Mouse (Mus musculus): Measurements from ENCODE around the gene Tmc8. TPM values are rescaled to one million over a fixed set of nuclear protein-coding genes. Genes with fewer than 3 reads are reported as not detected.
A peak's percentile ranks its signal among the peaks of the same experiment; 100 is the strongest.

Gene Tmc8
- polyA plus RNA-seq, 1 experiment = 104 TPM

DNA sequence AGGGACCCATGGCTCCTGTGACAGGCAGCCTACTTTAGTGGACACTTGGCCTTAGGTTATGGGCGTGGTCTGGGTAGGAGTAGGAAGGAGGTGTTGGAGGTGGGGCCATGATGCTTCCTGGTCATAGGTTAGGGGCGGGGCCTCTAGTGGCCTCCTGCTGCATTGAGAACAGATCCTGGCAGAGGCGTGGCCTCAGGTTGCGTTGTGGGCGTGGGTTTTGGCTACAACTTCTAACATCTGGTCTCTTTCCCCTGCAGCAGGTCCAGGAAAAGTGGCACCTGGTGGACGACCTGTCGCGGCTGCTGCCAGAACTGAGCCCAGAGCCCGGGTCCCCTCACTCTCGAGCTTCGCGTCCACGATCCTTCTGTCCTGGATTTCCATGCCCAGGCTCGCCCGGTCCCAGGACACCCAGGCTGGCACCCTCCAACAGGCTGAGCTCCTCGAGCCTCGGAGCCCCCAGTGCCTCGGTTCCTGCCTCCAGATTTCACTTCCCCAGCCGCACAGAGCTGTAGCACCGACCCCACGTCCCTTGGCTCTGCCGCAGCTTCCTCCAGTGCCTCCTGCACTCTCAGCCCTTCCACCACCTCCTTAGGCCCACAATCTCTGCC, 10.5 kb downstream of the Tmc8 start:
- H3K4me3 ChIP-seq (replicated peaks) = peak overlapping the region; percentile 65
- no peaks in the 10 kb centered on the region for H3K9me3 ChIP-seq
- TF ChIP-seq FLI1 (IDR thresholded peaks at IDR 0.05; ENCODE audit: low read length) (no peak), GATA1 (IDR thresholded peaks at IDR 0.05; ENCODE audit: borderline replicate concordance, low read length) (no peak)
- peaks cover 50% of the 10 kb centered on the region for H3K4me1 ChIP-seq
- H3K27me3 ChIP-seq (replicated peaks) = no peaks in the 10 kb centered on the region
- H3K36me3 ChIP-seq (replicated peaks; ENCODE audit: low read length) = peaks cover 54% of the 10 kb centered on the region

DNA sequence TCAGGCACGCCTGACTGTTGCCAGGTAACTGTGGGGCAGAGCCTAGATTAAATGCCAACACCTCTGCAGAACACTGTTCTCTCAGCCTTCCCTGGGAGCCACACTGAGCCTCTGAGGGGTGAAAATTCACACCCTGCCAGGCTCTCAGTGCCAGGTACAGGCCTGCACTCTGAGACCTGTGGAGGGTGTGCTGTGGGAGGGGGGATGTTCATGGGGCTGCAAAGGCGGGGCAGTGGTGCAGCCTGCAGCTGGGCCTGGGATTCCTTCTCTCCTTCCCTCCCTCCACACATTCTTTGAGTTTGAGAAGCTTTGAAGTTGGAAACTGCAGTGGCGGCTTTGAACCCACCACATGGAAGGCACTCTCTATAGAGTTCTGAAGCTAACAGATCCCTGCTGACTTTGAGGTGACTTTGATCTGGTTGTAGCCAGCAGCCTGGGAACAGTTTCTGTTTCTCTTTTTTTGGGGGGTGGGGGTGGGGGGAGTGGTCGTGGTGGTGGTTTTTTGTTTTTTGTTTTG, 12.2 kb downstream of the Tmc8 start:
- peaks cover 67% of the 10 kb centered on the region for H3K4me1 ChIP-seq
- TF ChIP-seq GATA1 (IDR thresholded peaks at IDR 0.05; ENCODE audit: borderline replicate concordance, low read length) (no peak), FLI1 (IDR thresholded peaks at IDR 0.05; ENCODE audit: low read length) (no peak)
- H3K27me3 ChIP-seq (replicated peaks) = no peaks in the 10 kb centered on the region
- no peaks in the 10 kb centered on the region for H3K9me3 ChIP-seq
- H3K4me3 ChIP-seq (replicated peaks) = no peak overlapping the region
- peaks cover 38% of the 10 kb centered on the region for H3K36me3 ChIP-seq (replicated peaks; ENCODE audit: low read length)

- Histone ChIP-seq H3K4me1 (peaks cover 62% of the 10 kb centered on the region), H3K36me3 (replicated peaks; ENCODE audit: low read length) (peaks cover 13% of the 10 kb centered on the region), H3K4me3 (replicated peaks) (no peak overlapping the region), H3K9me3 (no peaks in the 10 kb centered on the region), H3K27me3 (replicated peaks) (no peaks in the 10 kb centered on the region)
- TF ChIP-seq FLI1 (IDR thresholded peaks at IDR 0.05; ENCODE audit: low read length) (no peak), GATA1 (IDR thresholded peaks at IDR 0.05; ENCODE audit: borderline replicate concordance, low read length) (no peak)
These were observed 15.1 kb downstream of the Tmc8 start for GRCm38 (mm10) chr11:117796954-117797353.

DNA sequence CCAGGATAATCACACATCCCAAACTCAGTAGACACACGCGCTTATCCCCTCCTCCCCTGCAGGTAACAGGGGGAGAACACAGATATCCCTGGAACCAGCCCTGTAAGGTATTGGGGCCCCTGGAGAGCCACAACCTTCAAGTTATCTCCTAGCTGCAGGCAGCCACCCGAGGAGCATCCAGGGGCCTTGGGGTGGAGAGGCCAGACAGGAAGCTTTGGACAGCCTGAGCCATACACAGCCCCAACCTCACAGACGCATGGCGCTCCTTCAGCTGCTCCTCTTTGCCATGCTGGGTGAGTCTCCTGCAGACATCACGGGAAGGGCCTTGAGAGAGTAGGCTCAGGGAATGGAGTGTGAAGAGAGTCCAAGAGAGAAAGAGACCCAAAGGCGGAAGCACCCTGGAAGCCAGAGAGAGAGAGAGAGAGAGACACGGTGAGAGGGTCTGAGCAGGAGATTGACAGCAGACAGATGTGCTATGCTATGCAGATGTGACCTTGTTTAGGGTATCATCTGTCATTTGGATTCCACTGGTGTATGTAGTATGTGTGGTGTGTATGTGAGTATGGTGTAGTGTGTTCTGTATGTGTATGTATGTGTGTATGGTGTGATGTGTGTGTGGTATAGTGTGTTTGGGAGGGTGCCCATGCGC, 15.8 kb downstream of the Tmc8 start, which contains the start of gene 6030468B19Rik:
Gene 6030468B19Rik, plus strand, starts transcription at position 150 of the 649 bp plus-strand sequence.
- H3K4me1 ChIP-seq = peaks cover 55% of the 10 kb centered on the region
- peak within 1 kb of the TSS; percentile 85 for H3K4me3 ChIP-seq (replicated peaks)
- TF ChIP-seq GATA1 (IDR thresholded peaks at IDR 0.05; ENCODE audit: borderline replicate concordance, low read length) (no peak), FLI1 (IDR thresholded peaks at IDR 0.05; ENCODE audit: low read length) (no peak)
- no peaks in the 10 kb centered on the region for H3K9me3 ChIP-seq
- no peaks in the 10 kb centered on the region for H3K27me3 ChIP-seq (replicated peaks)
- peaks cover 6% of the 10 kb centered on the region for H3K36me3 ChIP-seq (replicated peaks; ENCODE audit: low read length)

GRCm38 (mm10) chr11:117798160-117798541, 16.3 kb downstream of the Tmc8 start:
- Histone ChIP-seq H3K9me3 (no peaks in the 10 kb centered on the region), H3K4me3 (replicated peaks) (peak overlapping the region; percentile 85), H3K4me1 (peaks cover 58% of the 10 kb centered on the region), H3K27me3 (replicated peaks) (no peaks in the 10 kb centered on the region), H3K36me3 (replicated peaks; ENCODE audit: low read length) (peaks cover 7% of the 10 kb centered on the region)
- TF ChIP-seq FLI1 (IDR thresholded peaks at IDR 0.05; ENCODE audit: low read length) = no peak
- no peak for TF ChIP-seq GATA1 (IDR thresholded peaks at IDR 0.05; ENCODE audit: borderline replicate concordance, low read length)

DNA sequence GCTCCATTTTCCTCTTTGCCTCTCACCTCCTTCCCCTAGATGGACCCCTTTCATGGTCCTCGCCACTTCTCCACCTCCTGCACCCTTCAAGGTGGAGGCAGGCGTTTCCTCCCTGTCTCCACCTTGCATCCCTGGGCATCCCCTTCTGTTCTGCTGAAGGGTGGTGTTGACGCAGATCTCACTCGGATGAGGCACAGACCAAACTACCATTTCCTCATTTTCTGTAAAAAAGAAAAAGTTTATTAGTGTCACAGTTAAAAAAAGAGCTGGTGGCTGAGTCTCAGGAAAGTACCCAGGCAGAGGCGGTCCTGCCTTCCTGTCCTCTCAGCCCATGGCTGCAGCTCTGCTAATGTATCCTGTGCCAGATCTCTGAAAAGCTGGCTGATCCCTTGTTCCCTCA, 17.3 kb downstream of the Tmc8 start:
- no peaks in the 10 kb centered on the region for H3K27me3 ChIP-seq (replicated peaks)
- peak overlapping the region; percentile 81 for H3K4me3 ChIP-seq (replicated peaks)
- H3K9me3 ChIP-seq = no peaks in the 10 kb centered on the region
- H3K36me3 ChIP-seq (replicated peaks; ENCODE audit: low read length) = peaks cover 7% of the 10 kb centered on the region
- peaks cover 59% of the 10 kb centered on the region for H3K4me1 ChIP-seq
- TF ChIP-seq FLI1 (IDR thresholded peaks at IDR 0.05; ENCODE audit: low read length) (no peak), GATA1 (IDR thresholded peaks at IDR 0.05; ENCODE audit: borderline replicate concordance, low read length) (no peak)

DNA sequence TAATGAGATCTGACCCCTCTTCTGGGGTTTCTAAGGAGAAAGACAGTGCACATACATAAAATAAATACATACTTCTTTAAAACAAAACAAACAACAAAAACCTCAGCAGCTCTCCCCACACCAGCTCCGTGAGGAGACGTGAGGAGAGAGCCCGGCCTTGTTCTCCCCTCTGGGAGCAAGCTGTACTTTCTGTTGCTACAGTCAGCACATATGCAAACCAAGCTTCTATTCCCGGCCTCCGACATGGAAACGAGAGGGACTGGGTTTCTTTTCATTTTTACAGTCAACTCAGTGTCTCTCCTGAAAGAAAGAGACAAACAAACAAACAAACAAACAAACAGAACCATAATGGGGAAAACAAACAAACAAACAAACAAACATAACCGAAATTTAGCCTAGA, 18.2 kb downstream of the Tmc8 start:
- TF ChIP-seq GATA1 (IDR thresholded peaks at IDR 0.05; ENCODE audit: borderline replicate concordance, low read length) (no peak), FLI1 (IDR thresholded peaks at IDR 0.05; ENCODE audit: low read length) (no peak)
- Histone ChIP-seq H3K9me3 (no peaks in the 10 kb centered on the region), H3K4me1 (peaks cover 59% of the 10 kb centered on the region), H3K4me3 (replicated peaks) (no peak overlapping the region), H3K27me3 (replicated peaks) (no peaks in the 10 kb centered on the region), H3K36me3 (replicated peaks; ENCODE audit: low read length) (peaks cover 7% of the 10 kb centered on the region)

DNA sequence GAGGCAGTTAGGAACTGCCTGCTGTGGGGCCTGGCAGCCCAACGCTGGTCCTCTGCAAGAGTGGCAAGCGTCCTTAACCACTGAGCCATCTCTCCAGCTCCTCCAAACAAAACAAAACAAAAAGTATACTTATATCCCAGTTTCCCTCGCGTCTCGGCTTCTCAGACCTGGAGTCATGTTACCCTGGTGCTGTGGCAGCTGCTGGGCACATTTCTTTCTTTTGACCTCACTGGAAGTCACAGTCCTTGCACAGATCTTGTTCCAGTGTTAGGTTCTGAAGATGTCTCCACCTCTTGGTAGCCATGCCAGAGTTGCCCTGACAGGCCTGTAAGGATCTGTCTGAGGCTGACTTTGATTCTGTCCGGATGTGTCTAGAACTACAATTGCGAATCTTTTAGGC, 19.8 kb downstream of the Tmc8 start:
- Histone ChIP-seq H3K4me1 (peaks cover 49% of the 10 kb centered on the region), H3K4me3 (replicated peaks) (no peak overlapping the region), H3K36me3 (replicated peaks; ENCODE audit: low read length) (peaks cover 17% of the 10 kb centered on the region), H3K9me3 (no peaks in the 10 kb centered on the region), H3K27me3 (replicated peaks) (peaks cover 2% of the 10 kb centered on the region)
- TF ChIP-seq GATA1 (IDR thresholded peaks at IDR 0.05; ENCODE audit: borderline replicate concordance, low read length) (no peak), FLI1 (IDR thresholded peaks at IDR 0.05; ENCODE audit: low read length) (no peak)

- peaks cover 34% of the 10 kb centered on the region for H3K4me1 ChIP-seq
- no peak for TF ChIP-seq GATA1 (IDR thresholded peaks at IDR 0.05; ENCODE audit: borderline replicate concordance, low read length)
- no peak for TF ChIP-seq FLI1 (IDR thresholded peaks at IDR 0.05; ENCODE audit: low read length)
- H3K36me3 ChIP-seq (replicated peaks; ENCODE audit: low read length) = peaks cover 20% of the 10 kb centered on the region
- H3K4me3 ChIP-seq (replicated peaks) = no peak overlapping the region
- H3K27me3 ChIP-seq (replicated peaks) = peaks cover 2% of the 10 kb centered on the region
- no peaks in the 10 kb centered on the region for H3K9me3 ChIP-seq
These were observed 21.4 kb downstream of the Tmc8 start for GRCm38 (mm10) chr11:117803166-117803688.

DNA sequence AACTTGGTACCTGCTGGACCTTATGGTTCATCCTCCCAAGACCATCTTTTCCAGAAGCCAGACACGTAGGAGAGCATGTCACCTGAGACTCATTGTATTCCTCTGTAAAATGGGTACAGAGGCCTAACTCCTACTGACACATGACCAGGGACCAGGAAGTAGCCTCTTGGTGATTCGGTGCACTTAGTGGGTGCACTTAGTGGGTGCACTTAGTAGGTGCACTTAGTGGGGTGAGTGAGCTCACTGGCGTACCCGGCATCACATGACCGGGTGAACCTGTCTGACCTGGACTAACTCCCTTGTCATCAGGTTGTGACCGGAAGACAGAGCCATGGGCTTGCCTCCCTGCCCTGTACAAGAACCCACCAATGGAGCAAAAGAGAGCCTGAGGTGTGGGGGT, 24.9 kb downstream of the Tmc8 start:
- H3K36me3 ChIP-seq (replicated peaks; ENCODE audit: low read length) = peaks cover 25% of the 10 kb centered on the region

More for the DNA sequence above, 24.9 kb downstream of the Tmc8 start:
- H3K9me3 ChIP-seq = no peaks in the 10 kb centered on the region
- peaks cover 39% of the 10 kb centered on the region for H3K4me1 ChIP-seq
- TF ChIP-seq GATA1 (IDR thresholded peaks at IDR 0.05; ENCODE audit: borderline replicate concordance, low read length) (no peak), FLI1 (IDR thresholded peaks at IDR 0.05; ENCODE audit: low read length) (no peak)
- H3K27me3 ChIP-seq (replicated peaks) = peaks cover 2% of the 10 kb centered on the region
- no peak overlapping the region for H3K4me3 ChIP-seq (replicated peaks)

Data from megakaryocyte, embryonic 14.5 days (primary cell).